22 mouse cellular contexts compared by ENCODE assay signal in the genomic region with DNA sequence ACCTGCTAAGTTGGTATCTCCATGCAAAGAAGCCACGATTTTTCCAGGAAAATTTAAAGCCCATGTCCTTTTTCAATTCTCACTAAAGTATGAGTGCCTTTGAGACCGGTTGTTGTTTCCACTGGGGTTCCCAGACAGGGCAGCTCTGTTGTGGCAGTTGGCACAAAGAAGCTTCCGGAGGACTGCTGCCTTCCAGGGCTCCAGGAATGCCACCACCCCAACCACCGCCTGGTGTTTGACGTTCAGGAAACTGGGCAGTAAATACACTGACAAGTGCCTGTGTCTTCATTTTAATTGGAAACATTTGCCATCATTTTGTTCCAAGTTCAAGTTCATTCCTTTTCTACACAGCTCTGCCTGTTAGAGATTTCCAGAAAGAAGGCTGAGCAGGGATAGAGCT. TPM values are rescaled to one million over a fixed set of nuclear protein-coding genes. Genes with fewer than 3 reads are reported as not detected.
DNase-seq lines count a peak whose midpoint lies in the region; ATAC-seq and TF ChIP-seq lines count a peak whose summit lies in the region.
"Had no signal": no experiment of that assay in that cellular context is flagged by ENCODE, and none has a peak within 500 bp of the region (broad histone marks: within the 10 kb centered on the region; RNA-seq: fewer than 3 reads in every experiment).

No protein-coding gene starts in this region.

- no peak for DNase-seq in embryonic facial prominence, embryonic 10.5 days (ENCODE audit: low spot score)
- DNase-seq in Muller cell, postnatal 12 days (ENCODE audit: inconsistent ontology term): peak; percentile 77
- DNase-seq in lung, postnatal 0 days (ENCODE audit: low spot score): peak; percentile 11
- DNase-seq in lung, postnatal 36 days: peak; percentile 75
- DNase-seq in urinary bladder, postnatal 36 days (ENCODE audit: low spot score in 2 of 2): no peak
- DNase-seq: adrenal gland, postnatal 10 days; B cell, adult 2 months; cerebellum, adult 18-20 months; cerebellum, adult 9-11 months; cerebellum, postnatal 36 days; gastrocnemius, postnatal 10 days; heart, adult 2 months; heart, postnatal 14 days had no signal

- no peaks in the 10 kb centered on the region for H3K4me1 ChIP-seq in embryonic facial prominence, embryonic 13.5 days
- H3K4me1 ChIP-seq in embryonic facial prominence, embryonic 10.5 days: no peaks in the 10 kb centered on the region
- no peaks in the 10 kb centered on the region for H3K4me1 ChIP-seq in lung, postnatal 0 days (ENCODE audit: insufficient read depth, low read depth, low read length)
- H3K4me1 ChIP-seq in forebrain, embryonic 12.5 days: no peaks in the 10 kb centered on the region
- H3K4me1 ChIP-seq: forebrain, embryonic 15.5 days; heart, embryonic 15.5 days; hindbrain, embryonic 10.5 days had no signal

- H3K4me2 ChIP-seq in embryonic facial prominence, embryonic 13.5 days: no peak overlapping the region
- H3K4me2 ChIP-seq in lung, postnatal 0 days (replicated peaks; ENCODE audit: low read depth, low read length): no peak overlapping the region
- H3K4me2 ChIP-seq in forebrain, embryonic 12.5 days: no peak overlapping the region
- H3K4me2 ChIP-seq: forebrain, embryonic 15.5 days; heart, embryonic 11.5 days; heart, embryonic 15.5 days; hindbrain, embryonic 14.5 days had no signal

- 47% methylated on average over 5 of the region's 5 CpGs for WGBS in embryonic facial prominence, embryonic 13.5 days
- 75% methylated on average over 5 of the region's 5 CpGs for WGBS in embryonic facial prominence, embryonic 10.5 days
- WGBS in lung, postnatal 0 days: 57% methylated on average over 5 of the region's 5 CpGs
- 75% methylated on average over 5 of the region's 5 CpGs for WGBS in forebrain, embryonic 12.5 days

- no peak overlapping the region for H3K4me3 ChIP-seq in embryonic facial prominence, embryonic 13.5 days
- H3K4me3 ChIP-seq in embryonic facial prominence, embryonic 10.5 days: no peak overlapping the region
- no peak overlapping the region for H3K4me3 ChIP-seq in lung, postnatal 0 days (ENCODE audit: low read depth, low read length)
- no peak overlapping the region for H3K4me3 ChIP-seq in forebrain, embryonic 12.5 days (replicated peaks)
- H3K4me3 ChIP-seq: forebrain, embryonic 15.5 days; heart, adult 2 months; heart, embryonic 15.5 days; hindbrain, embryonic 10.5 days had no signal

- H3K9ac ChIP-seq in embryonic facial prominence, embryonic 13.5 days: no peak overlapping the region
- H3K9ac ChIP-seq in lung, postnatal 0 days (replicated peaks; ENCODE audit: low read depth): no peak overlapping the region
- H3K9ac ChIP-seq in forebrain, embryonic 12.5 days: no peak overlapping the region
- H3K9ac ChIP-seq: forebrain, embryonic 15.5 days; heart, embryonic 15.5 days; hindbrain, embryonic 14.5 days had no signal

- no peak for ATAC-seq in embryonic facial prominence, embryonic 13.5 days (ENCODE audit: insufficient number of reproducible peaks, insufficient read depth, low FRiP score, low TSS enrichment, low read depth)
- ATAC-seq in lung, postnatal 0 days: no peak
- ATAC-seq in forebrain, embryonic 12.5 days (ENCODE audit: low FRiP score): no peak
- ATAC-seq: CD4-positive, CD25-positive, alpha-beta regulatory T cell, adult 4 months; forebrain, embryonic 15.5 days had no signal

- no peaks in the 10 kb centered on the region for H3K9me3 ChIP-seq in embryonic facial prominence, embryonic 13.5 days
- no peaks in the 10 kb centered on the region for H3K9me3 ChIP-seq in embryonic facial prominence, embryonic 10.5 days
- no peaks in the 10 kb centered on the region for H3K9me3 ChIP-seq in lung, postnatal 0 days (ENCODE audit: low read length)
- H3K9me3 ChIP-seq in forebrain, embryonic 12.5 days: no peaks in the 10 kb centered on the region
- H3K9me3 ChIP-seq: forebrain, embryonic 15.5 days; G1E; heart, embryonic 15.5 days; hindbrain, embryonic 10.5 days had no signal

- H3K27me3 ChIP-seq in embryonic facial prominence, embryonic 13.5 days: no peaks in the 10 kb centered on the region
- H3K27me3 ChIP-seq in embryonic facial prominence, embryonic 10.5 days (replicated peaks; ENCODE audit: low read depth, poor library complexity, severe bottlenecking): no peaks in the 10 kb centered on the region
- no peaks in the 10 kb centered on the region for H3K27me3 ChIP-seq in lung, postnatal 0 days (replicated peaks; ENCODE audit: insufficient read depth, low read length)
- H3K27me3 ChIP-seq in forebrain, embryonic 12.5 days: no peaks in the 10 kb centered on the region
- H3K27me3 ChIP-seq: forebrain, embryonic 15.5 days; heart, embryonic 15.5 days had no signal

- TF ChIP-seq EP300 in lung, postnatal 0 days (IDR thresholded peaks at IDR 0.05): 0 out of 2 replicates have a peak, but pooled peaks have one; percentile 21

- H3K36me3 ChIP-seq in embryonic facial prominence, embryonic 13.5 days: no peaks in the 10 kb centered on the region
- H3K36me3 ChIP-seq in embryonic facial prominence, embryonic 10.5 days (replicated peaks): no peaks in the 10 kb centered on the region
- no peaks in the 10 kb centered on the region for H3K36me3 ChIP-seq in lung, postnatal 0 days (ENCODE audit: insufficient read depth, low read length)
- no peaks in the 10 kb centered on the region for H3K36me3 ChIP-seq in forebrain, embryonic 12.5 days (replicated peaks)
- H3K36me3 ChIP-seq: forebrain, embryonic 15.5 days; G1E; heart, embryonic 15.5 days; hindbrain, embryonic 10.5 days had no signal

- 0 out of 2 replicates have a peak overlapping the region, but pooled peaks have one; percentile 13 for H3K27ac ChIP-seq in embryonic facial prominence, embryonic 13.5 days
- no peak overlapping the region for H3K27ac ChIP-seq in embryonic facial prominence, embryonic 10.5 days (replicated peaks)
- H3K27ac ChIP-seq in lung, postnatal 0 days (ENCODE audit: low read length): no peak overlapping the region
- H3K27ac ChIP-seq in forebrain, embryonic 12.5 days: no peak overlapping the region
- H3K27ac ChIP-seq: forebrain, embryonic 15.5 days; heart, adult 2 months; heart, embryonic 15.5 days; hindbrain, embryonic 10.5 days; hindbrain, embryonic 14.5 days had no signal

- TF ChIP-seq CTCF in lung, postnatal 0 days (IDR thresholded peaks at IDR 0.05): no peak

RNA-seq across cellular contexts. Expression of a gene that starts 19.5 kb away (rescaled TPM):
- polyA plus RNA-seq in embryonic facial prominence, embryonic 13.5 days (2015; fragmentation: Nextera tagmentation; extraction: Ambion mirVana): 3.3 and 3.8 TPM in 2 replicates
- 0.98 and 1.3 TPM in 2 replicates for polyA plus RNA-seq in embryonic facial prominence, embryonic 10.5 days (2016; fragmentation: Nextera tagmentation; extraction: Ambion mirVana)
- 0.49 and 0.55 TPM in 2 replicates for polyA plus RNA-seq in lung, postnatal 0 days (2015; fragmentation: Nextera tagmentation; extraction: Ambion mirVana)
- polyA plus RNA-seq in forebrain, embryonic 12.5 days (2016; fragmentation: Nextera tagmentation; extraction: Ambion mirVana): 0.70 and 0.91 TPM in 2 replicates
- polyA plus RNA-seq: CD4-positive, CD25-positive, alpha-beta regulatory T cell, adult 4 months; forebrain, embryonic 15.5 days; G1E; heart, embryonic 15.5 days; hindbrain, embryonic 10.5 days; hindbrain, embryonic 14.5 days had no signal

RNA-seq across cellular contexts. Expression of a gene that starts 22.5 kb away (rescaled TPM):
- polyA plus RNA-seq in embryonic facial prominence, embryonic 13.5 days (2015; fragmentation: Nextera tagmentation; extraction: Ambion mirVana): not detected in 2 replicates
- not detected in 2 replicates for polyA plus RNA-seq in embryonic facial prominence, embryonic 10.5 days (2016; fragmentation: Nextera tagmentation; extraction: Ambion mirVana)
- polyA plus RNA-seq in lung, postnatal 0 days (2015; fragmentation: Nextera tagmentation; extraction: Ambion mirVana): 0.10 TPM in 1 of 2 replicates, not detected in the other
- polyA plus RNA-seq in forebrain, embryonic 12.5 days (2016; fragmentation: Nextera tagmentation; extraction: Ambion mirVana): not detected in 2 replicates
- polyA plus RNA-seq: forebrain, embryonic 15.5 days; G1E; heart, embryonic 11.5 days; heart, embryonic 15.5 days; hindbrain, embryonic 14.5 days had no signal

RNA-seq across cellular contexts. Expression of a gene that starts 29.0 kb away (rescaled TPM):
- 26.6 and 27.9 TPM in 2 replicates for polyA plus RNA-seq in embryonic facial prominence, embryonic 13.5 days (2015; fragmentation: Nextera tagmentation; extraction: Ambion mirVana)
- polyA plus RNA-seq in embryonic facial prominence, embryonic 10.5 days (2016; fragmentation: Nextera tagmentation; extraction: Ambion mirVana): 25.5 and 26.3 TPM in 2 replicates
- 20.2 and 21.6 TPM in 2 replicates for polyA plus RNA-seq in lung, postnatal 0 days (2015; fragmentation: Nextera tagmentation; extraction: Ambion mirVana)
- polyA plus RNA-seq in forebrain, embryonic 12.5 days (2016; fragmentation: Nextera tagmentation; extraction: Ambion mirVana): 51.8 and 52.4 TPM in 2 replicates

RNA-seq across cellular contexts. Expression of a gene that starts 34.8 kb away (rescaled TPM):
- 10.3 and 10.5 TPM in 2 replicates for polyA plus RNA-seq in embryonic facial prominence, embryonic 13.5 days (2015; fragmentation: Nextera tagmentation; extraction: Ambion mirVana)
- polyA plus RNA-seq in embryonic facial prominence, embryonic 10.5 days (2016; fragmentation: Nextera tagmentation; extraction: Ambion mirVana): 12.5 and 13.6 TPM in 2 replicates
- 5.1 and 5.9 TPM in 2 replicates for polyA plus RNA-seq in lung, postnatal 0 days (2015; fragmentation: Nextera tagmentation; extraction: Ambion mirVana)
- 12.0 and 14.2 TPM in 2 replicates for polyA plus RNA-seq in forebrain, embryonic 12.5 days (2016; fragmentation: Nextera tagmentation; extraction: Ambion mirVana)

Comparison
In these comparisons a context has a peak if more than half of its experiments do, and no peak if none do; other contexts are left out.
1. DNase-seq: peak in Muller cell, postnatal 12 days (single experiment), lung, postnatal 0 days (single experiment) and lung, postnatal 36 days (single experiment); none in embryonic facial prominence, embryonic 10.5 days (single experiment) and urinary bladder, postnatal 36 days (0 of 2).